Mouse (Mus musculus) cerebellum, adult (tissue): ENCODE results near the gene Itgb4.

Source experiments
- ATAC-seq: cut with Nextera tagmentation; 2 replicates; pipeline ENCODE4 v1.9.2; 2017; ENCODE audit warnings: mild to moderate bottlenecking, moderate library complexity, mixed read lengths; ENCODE audit not compliant: insufficient number of reproducible peaks, low FRiP score, low TSS enrichment

Gene Itgb4

GRCm38 (mm10) chr11:115968731-115969405 is 5.6 kb upstream of the Itgb4 start:
- ATAC-seq = no peak

- no peak for ATAC-seq
Observed at GRCm38 (mm10) chr11:115970006-115970673, 4.4 kb upstream of the Itgb4 start.

GRCm38 (mm10) chr11:115971016-115971415 is 3.5 kb upstream of the Itgb4 start:
- ATAC-seq = no peak

- no peak for ATAC-seq
Observed at GRCm38 (mm10) chr11:115975083-115975420, 543 bp downstream of the Itgb4 start.

- no peak for ATAC-seq
Observed at GRCm38 (mm10) chr11:115975544-115975943, 1.0 kb downstream of the Itgb4 start.

- ATAC-seq = no peak
Observed at GRCm38 (mm10) chr11:115982472-115982871, 8.0 kb downstream of the Itgb4 start.

- no peak for ATAC-seq
Observed at GRCm38 (mm10) chr11:115983291-115983690, 8.8 kb downstream of the Itgb4 start.

- no peak for ATAC-seq
Observed at GRCm38 (mm10) chr11:115989686-115990085, 15.2 kb downstream of the Itgb4 start.

GRCm38 (mm10) chr11:115992098-115992497 is 17.6 kb downstream of the Itgb4 start:
- no peak for ATAC-seq

- no peak for ATAC-seq
Observed at GRCm38 (mm10) chr11:115995256-115995655, 20.7 kb downstream of the Itgb4 start.

GRCm38 (mm10) chr11:115997047-115997446 is 22.5 kb downstream of the Itgb4 start:
- no peak for ATAC-seq

- ATAC-seq = no peak
Observed at GRCm38 (mm10) chr11:115997662-115998061, 23.2 kb downstream of the Itgb4 start.

GRCm38 (mm10) chr11:115999027-115999426 is 24.5 kb downstream of the Itgb4 start:
- no peak for ATAC-seq

GRCm38 (mm10) chr11:115999538-116000143 is 25.1 kb downstream of the Itgb4 start:
- no peak for ATAC-seq

GRCm38 (mm10) chr11:116000607-116001006 is 26.1 kb downstream of the Itgb4 start:
- no peak for ATAC-seq

- no peak for ATAC-seq
Observed at GRCm38 (mm10) chr11:116001725-116002124, 27.2 kb downstream of the Itgb4 start.

- ATAC-seq = no peak
Observed at GRCm38 (mm10) chr11:116002894-116003293, 28.4 kb downstream of the Itgb4 start.

- ATAC-seq = no peak
Observed at GRCm38 (mm10) chr11:116004186-116004823, 29.8 kb downstream of the Itgb4 start.

GRCm38 (mm10) chr11:116004840-116005700 is 30.6 kb downstream of the Itgb4 start:
- no peak for ATAC-seq

GRCm38 (mm10) chr11:116005701-116006419 is 31.4 kb downstream of the Itgb4 start:
- no peak for ATAC-seq
